Mouse (Mus musculus) left cerebral cortex, postnatal 4 days (tissue): ENCODE results near the gene Mus81. TPM values are rescaled to one million over a fixed set of nuclear protein-coding genes. Genes with fewer than 3 reads are reported as not detected.

Experiments
- DNase-seq: peaks from one replicate; pipeline ENCODE4 v3.0.0-alpha.2; 2022
- intact Hi-C: fragments of 180-260 bp; cut with DNase I; formaldehyde crosslinking; loops from one replicate; pipeline ENCODE4 v1.15.1; 2025
- total RNA-seq, 2 experiments: library from RNA; stranded (reverse); gene quantifications; 2 replicates each; pipeline ENCODE4 v1.2.3; 2021

Mus81 gene
- total RNA-seq, 2 experiments from 2014 or later, result 40.2 to 43.7 TPM

- no peak for DNase-seq
- intact Hi-C loops, result no loop called here
Measured at GRCm38 (mm10) chr19:5448354-5449150, 39.6 kb downstream of the Mus81 start.

- DNase-seq, result peak; percentile 60
- intact Hi-C loops, result no loop called here
Measured at GRCm38 (mm10) chr19:5447515-5448353, 40.5 kb downstream of the Mus81 start, which contains the start of gene Fosl1. TSS of gene Fosl1 (plus strand) at chr19:5447547.

- intact Hi-C loops, result no loop called here
- no peak for DNase-seq
Measured at GRCm38 (mm10) chr19:5445747-5446146, 42.5 kb downstream of the Mus81 start.

GRCm38 (mm10) chr19:5444954-5445353 is 43.2 kb downstream of the Mus81 start:
- intact Hi-C loops, result no loop called here
- DNase-seq, result no peak

GRCm38 (mm10) chr19:5444371-5444908 is 43.8 kb downstream of the Mus81 start:
- intact Hi-C loops, result no loop called here
- DNase-seq, result no peak

- DNase-seq, result no peak
- intact Hi-C loops, result no loop called here
Measured at GRCm38 (mm10) chr19:5433951-5434350, 54.3 kb downstream of the Mus81 start.

- peak; percentile 54 for DNase-seq
- intact Hi-C loops, result no loop called here
Measured at GRCm38 (mm10) chr19:5432992-5433852, 55.0 kb downstream of the Mus81 start.

Other genes starting within 250 kb of the Mus81 start
- 10 to 100 TPM; 90.7 to 92.6 TPM for gene Pacs1, start 215.3 kb downstream of the Mus81 start, total RNA-seq
- 100 to 1,000 TPM; 188 to 203 TPM for gene Sf3b2, start 192.9 kb downstream of the Mus81 start, total RNA-seq
- gene Gal3st3, start 190.1 kb downstream of the Mus81 start, total RNA-seq, result 10 to 100 TPM; 60.0 to 60.3 TPM
- gene Catsper1, start 152.7 kb downstream of the Mus81 start, total RNA-seq, result not detected
- gene Cst6, start 138.8 kb downstream of the Mus81 start, total RNA-seq, result 10 to 100 TPM in 1 of 2 experiments, 1 to 10 TPM in 1; 6.9 to 10.4 TPM
- gene Eif1ad, start 121.7 kb downstream of the Mus81 start, total RNA-seq, result 10 to 100 TPM; 23.0 to 25.8 TPM
- 100 to 1,000 TPM; 176 to 194 TPM for gene Banf1, start 121.2 kb downstream of the Mus81 start, total RNA-seq
- 100 to 1,000 TPM in 1 of 2 experiments, 10 to 100 TPM in 1; 84.2 to 101 TPM for gene Sart1, start 99.7 kb downstream of the Mus81 start, total RNA-seq
- not detected for gene Tsga10ip, start 85.9 kb downstream of the Mus81 start, total RNA-seq
- gene Drap1, start 63.4 kb downstream of the Mus81 start, total RNA-seq, result 100 to 1,000 TPM; 256 to 263 TPM
- 10 to 100 TPM; 49.9 to 51.7 TPM for gene AI837181, start 63.3 kb downstream of the Mus81 start, total RNA-seq
- not detected for gene Fosl1, start 40.9 kb downstream of the Mus81 start, total RNA-seq
- gene Ccdc85b, start 30.5 kb downstream of the Mus81 start, total RNA-seq, result 10 to 100 TPM; 20.8 to 21.6 TPM
- gene Fibp, start 27.8 kb downstream of the Mus81 start, total RNA-seq, result 100 to 1,000 TPM; 124 to 139 TPM
- gene Ctsw, start 19.9 kb downstream of the Mus81 start, total RNA-seq, result 1 to 10 TPM; 1.3 to 2.1 TPM
- gene Efemp2, start 14.4 kb downstream of the Mus81 start, total RNA-seq, result 10 to 100 TPM; 23.7 to 25.4 TPM
- 1,000 to 10,000 TPM; 2,142 to 2,227 TPM for gene Cfl1, start 2.1 kb upstream of the Mus81 start, total RNA-seq
- gene 1700020D05Rik, start 15.4 kb upstream of the Mus81 start, total RNA-seq, result 1 to 10 TPM; 9.3 to 9.6 TPM
- gene Snx32, start 22.1 kb upstream of the Mus81 start, total RNA-seq, result 10 to 100 TPM; 64.8 to 67.7 TPM
- gene Ovol1, start 72.2 kb upstream of the Mus81 start, total RNA-seq, result not detected
- gene Ap5b1, start 79.6 kb upstream of the Mus81 start, total RNA-seq, result 10 to 100 TPM; 11.6 to 12.2 TPM
- gene Rnaseh2c, start 113.5 kb upstream of the Mus81 start, total RNA-seq, result 10 to 100 TPM; 47.3 to 49.7 TPM
- 10 to 100 TPM; 84.6 to 98.4 TPM for gene Kat5, start 121.8 kb upstream of the Mus81 start, total RNA-seq
- 10 to 100 TPM; 29.6 to 34.8 TPM for gene Rela, start 149.1 kb upstream of the Mus81 start, total RNA-seq
- gene Sipa1, start 175.3 kb upstream of the Mus81 start, total RNA-seq, result 10 to 100 TPM; 31.1 to 33.3 TPM
- gene Map3k11, start 200.3 kb upstream of the Mus81 start, total RNA-seq, result 10 to 100 TPM; 14.3 to 14.6 TPM
- gene Pcnx3, start 200.5 kb upstream of the Mus81 start, total RNA-seq, result 10 to 100 TPM; 87.7 to 91.7 TPM
- gene Kcnk7, start 216.0 kb upstream of the Mus81 start, total RNA-seq, result not detected
- gene Ehbp1l1, start 237.9 kb upstream of the Mus81 start, total RNA-seq, result 10 to 100 TPM; 41.9 to 48.6 TPM
- gene Fam89b, start 241.3 kb upstream of the Mus81 start, total RNA-seq, result 10 to 100 TPM; 72.4 to 72.5 TPM